Mouse (Mus musculus) heart, adult 2 months (tissue): ENCODE results near the gene Arsa.
A peak's percentile ranks its signal among the peaks of the same experiment; 100 is the strongest.

Experiments
- CTCF ChIP-seq: fragments of 200-600 bp; IDR thresholded peaks from 2 replicates; pipeline ENCODE4 v1.8.1; 2022; ENCODE audit warnings: antibody characterized with exemption, mild to moderate bottlenecking, moderate library complexity
- POLR2A ChIP-seq: fragments of 200-500 bp; IDR thresholded peaks from 2 replicates; pipeline ENCODE4 v1.6.1; 2011; ENCODE audit warnings: mild to moderate bottlenecking, low read depth, low read length, control low read depth; ENCODE audit not compliant: insufficient read depth

GRCm38 (mm10) chr15:89425711-89426121 is 51.5 kb downstream of the Arsa start, which contains the start of gene Cpt1b:
- TF ChIP-seq CTCF = no peak
- peak; percentile 85 for TF ChIP-seq POLR2A
